Mouse (Mus musculus) mouse trophoblast stem cell (cell line): ENCODE measurements around the gene Vegfa.
"Not testable (repeated sequence)": the region's sequence is repeated elsewhere in the genome, so short reads cannot be mapped to it uniquely, and the experiment has no call there.

Experiments
- in situ Hi-C, 2 experiments: fragments of 300-500 bp; cut with MseI, MboI; formaldehyde crosslinking; loops; 2 replicates in 1 of 2; 3 replicates in 1 of 2; pipeline ENCODE4 v1.15.1; 2025

Vegfa gene

GRCm38 (mm10) chr17:45999366-45999940, 32.7 kb downstream of the Vegfa start:
- in situ Hi-C loops = no loop called here

GRCm38 (mm10) chr17:45998363-45998762, 33.8 kb downstream of the Vegfa start:
- in situ Hi-C loops = no loop called here

- in situ Hi-C loops = no loop called here
Observed at GRCm38 (mm10) chr17:45996921-45997444, 35.2 kb downstream of the Vegfa start.

DNA sequence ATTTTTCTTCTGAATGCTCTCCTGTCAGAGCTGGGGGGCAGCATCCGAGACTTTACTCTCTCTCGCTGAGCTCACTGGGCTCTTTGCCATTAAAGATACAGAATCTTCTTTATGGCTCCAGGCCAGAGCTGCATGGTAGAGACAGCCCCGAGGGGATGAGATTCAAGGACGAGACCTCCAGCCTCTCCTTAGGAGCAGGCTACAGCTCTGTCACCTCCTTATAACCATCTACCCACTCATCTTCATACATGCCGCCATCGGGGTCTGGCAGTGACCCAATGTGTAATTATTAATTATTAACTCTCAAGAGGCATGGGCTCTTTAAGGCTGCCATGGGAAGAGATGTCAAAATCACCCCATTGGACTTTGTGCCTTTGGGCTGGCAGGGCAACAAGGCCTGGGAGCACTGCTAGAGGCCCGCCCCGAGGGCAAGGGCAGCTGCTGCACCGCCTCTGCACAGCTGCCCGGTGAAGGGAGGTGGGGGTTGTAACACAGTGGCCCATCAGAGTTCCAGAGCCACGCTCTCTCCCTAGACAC, 37.8 kb downstream of the Vegfa start:
- in situ Hi-C loops = no loop called here

DNA sequence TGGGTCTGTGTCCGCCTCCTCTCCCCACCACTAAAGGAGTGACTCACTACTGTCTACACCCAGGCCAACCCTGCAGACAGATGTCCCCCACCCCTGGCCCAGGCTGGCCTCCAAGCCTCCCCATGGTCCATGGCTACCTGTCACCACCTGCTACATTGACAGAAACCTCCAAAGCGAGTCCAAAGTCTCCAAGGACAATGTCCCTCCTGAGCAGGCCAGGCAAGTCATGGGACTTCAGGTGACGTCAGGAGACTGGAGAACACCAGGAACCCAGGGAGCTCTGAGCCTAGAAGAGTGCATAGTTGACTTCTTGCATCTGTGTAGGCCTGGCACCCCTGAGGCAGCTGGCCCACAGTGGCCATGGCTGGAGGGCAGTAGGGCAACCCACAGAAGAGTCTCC, 45.3 kb downstream of the Vegfa start:
- in situ Hi-C loops = no loop called here

- in situ Hi-C loops = no loop called here
Observed at GRCm38 (mm10) chr17:45986374-45986773, 45.8 kb downstream of the Vegfa start.

- in situ Hi-C loops = not testable (repeated sequence)
Observed at GRCm38 (mm10) chr17:45983185-45983584, 49.0 kb downstream of the Vegfa start.

GRCm38 (mm10) chr17:45981841-45982240, 50.3 kb downstream of the Vegfa start:
- in situ Hi-C loops = no loop called here

GRCm38 (mm10) chr17:45979025-45979805, 53.0 kb downstream of the Vegfa start:
- in situ Hi-C loops = no loop called here

DNA sequence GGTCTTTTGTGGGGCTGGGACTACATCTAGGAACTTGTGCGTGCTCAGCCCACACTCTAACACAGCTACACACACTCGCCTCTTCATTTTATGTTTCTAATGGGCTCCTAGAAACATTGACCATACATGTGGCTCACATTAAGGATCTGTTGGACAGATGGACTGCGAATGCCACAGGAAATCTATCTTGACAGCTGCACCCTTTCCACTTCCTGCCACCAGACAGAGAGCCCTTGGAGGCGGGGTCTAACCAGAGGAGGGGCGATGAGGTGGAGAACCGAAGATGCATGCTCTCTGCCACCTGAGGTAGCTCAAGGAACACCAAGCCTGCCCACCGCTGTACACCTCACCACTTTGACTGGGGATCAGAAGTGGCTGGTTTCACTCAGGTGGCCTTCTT, 57.7 kb downstream of the Vegfa start:
- in situ Hi-C loops = no loop called here

DNA sequence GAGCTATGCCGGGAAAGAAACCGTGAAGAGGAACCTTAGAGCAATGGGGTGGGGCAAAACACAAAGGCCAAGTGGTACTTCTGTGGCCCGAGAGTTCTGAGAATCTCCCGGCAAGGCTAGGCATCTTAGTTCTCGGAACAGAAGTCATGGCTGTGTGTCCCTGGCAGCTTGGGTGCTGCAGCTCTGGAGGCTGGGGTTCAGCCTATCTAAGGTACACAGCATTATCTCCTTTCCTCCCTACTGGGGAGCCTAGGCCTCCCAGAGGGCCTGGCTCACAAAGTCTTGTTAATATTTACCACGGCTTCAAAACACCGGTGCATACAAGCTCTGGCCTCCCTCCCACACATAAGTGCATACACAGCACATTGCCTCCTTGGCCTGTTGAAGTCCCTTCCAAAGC, 59.0 kb downstream of the Vegfa start:
- in situ Hi-C loops = no loop called here

DNA sequence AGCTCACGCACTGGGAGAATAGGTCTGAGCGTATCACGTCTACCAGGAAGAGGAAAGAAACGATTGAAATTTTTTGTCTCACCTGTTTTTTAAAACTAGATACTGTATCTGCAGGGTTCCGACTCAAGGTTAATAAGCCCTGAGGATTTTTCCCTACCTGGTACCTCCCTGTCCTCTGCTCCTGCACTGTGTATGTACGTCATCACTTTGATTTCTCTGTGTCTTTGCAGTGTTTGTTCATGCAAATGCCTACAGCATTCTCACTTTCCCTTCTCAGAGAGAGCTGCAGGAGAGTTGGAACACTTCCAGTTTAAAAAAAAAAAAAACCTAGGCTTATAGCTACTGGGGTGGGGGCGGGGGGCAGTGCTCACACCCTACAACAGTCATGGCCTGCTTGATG, 59.8 kb downstream of the Vegfa start:
- in situ Hi-C loops = no loop called here

GRCm38 (mm10) chr17:45971800-45972199, 60.4 kb downstream of the Vegfa start:
- in situ Hi-C loops = no loop called here

- in situ Hi-C loops = no loop called here
Observed at GRCm38 (mm10) chr17:45970741-45971550, 61.2 kb downstream of the Vegfa start.

GRCm38 (mm10) chr17:45969596-45969995, 62.6 kb downstream of the Vegfa start:
- in situ Hi-C loops = no loop called here

DNA sequence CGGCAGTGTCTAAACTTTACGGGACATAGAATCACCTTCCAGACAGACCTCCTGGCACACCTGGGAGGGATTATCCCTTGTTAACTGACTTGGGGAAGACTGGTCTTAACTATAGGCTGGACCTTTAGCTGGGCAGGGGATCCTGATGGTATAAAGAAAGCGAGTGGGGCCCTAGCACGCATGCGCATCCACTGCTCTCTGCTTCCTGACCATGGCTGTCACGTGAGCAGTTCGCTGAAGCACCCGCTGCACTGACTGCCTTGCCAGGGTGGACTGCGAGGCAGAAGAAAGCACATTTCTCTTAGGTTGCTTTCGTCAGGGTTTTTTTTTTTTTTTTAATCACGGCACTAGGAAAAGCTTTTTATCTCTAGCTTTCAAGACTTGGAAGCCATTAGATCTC, 63.8 kb downstream of the Vegfa start:
- in situ Hi-C loops = no loop called here
